Mouse (Mus musculus): ENCODE measurements at regions not wholly inside any gene's neighbourhood (a gene's known extent, or its start where the extent isn't known, plus 50 kb on each side); places are given as distances from the start of the nearest gene placed in this dataset.

GRCm38 (mm10) chr16:62676815-62677214 lies 109.8 kb downstream of the Nsun3 start:
- TF ChIP-seq ZNF384 (IDR thresholded peaks at IDR 0.05; ENCODE audit: low read depth, low read length) (no peak), CHD2 (IDR thresholded peaks at IDR 0.05; ENCODE audit: low read depth, low read length) (no peak), MAFK (IDR thresholded peaks at IDR 0.05; ENCODE audit: insufficient read depth, low read depth, low read length) (no peak), HCFC1 (IDR thresholded peaks at IDR 0.05; ENCODE audit: borderline replicate concordance, insufficient read depth, low read length) (no peak)

All from ES-E14 (cell line).